Mouse (Mus musculus) layer of hippocampus, adult 18-20 months (tissue): Measurements from ENCODE around the gene Ngdn. TPM values are rescaled to one million over a fixed set of nuclear protein-coding genes. Genes with fewer than 3 reads are reported as not detected.
"Not testable (repeated sequence)": the region's sequence is repeated elsewhere in the genome, so short reads cannot be mapped to it uniquely, and the experiment has no call there.

Experiments
- DNase-seq, 2 experiments: peaks; one replicate each; pipeline ENCODE4 v3.0.0; 2022; ENCODE audit warnings: low spot score in 2 of 2
- total RNA-seq, 2 experiments: library from RNA; stranded (reverse); gene quantifications; 2 replicates each; pipeline ENCODE4 v1.2.3; 2021

Ngdn gene
- total RNA-seq, 2 experiments from 2014 or later: 30.2 to 32.7 TPM

- DNase-seq: no peak
Measured at GRCm38 (mm10) chr14:55028333-55028835, 13.1 kb downstream of the Ngdn start.

GRCm38 (mm10) chr14:55029034-55029698 is 13.9 kb downstream of the Ngdn start:
- no peak for DNase-seq

- peak in 1 of 2 experiments; percentile 68 for DNase-seq
Measured at GRCm38 (mm10) chr14:55032695-55033225, 17.5 kb downstream of the Ngdn start.

GRCm38 (mm10) chr14:55043694-55044093 is 28.4 kb downstream of the Ngdn start:
- DNase-seq: not testable (repeated sequence)

GRCm38 (mm10) chr14:55047971-55048531 is 32.8 kb downstream of the Ngdn start:
- no peak for DNase-seq

- DNase-seq: peak; percentile 82 to 94
Measured at GRCm38 (mm10) chr14:55052496-55052895, 37.2 kb downstream of the Ngdn start.

GRCm38 (mm10) chr14:55053050-55053449 is 37.8 kb downstream of the Ngdn start:
- DNase-seq: no peak

GRCm38 (mm10) chr14:55053708-55054190 is 38.5 kb downstream of the Ngdn start:
- peak; percentile 84 to 89 for DNase-seq

GRCm38 (mm10) chr14:55054191-55054749 is 39.0 kb downstream of the Ngdn start:
- DNase-seq: no peak

- DNase-seq: peak; percentile 85 to 96
Measured at GRCm38 (mm10) chr14:55055167-55055834, 40.0 kb downstream of the Ngdn start.

GRCm38 (mm10) chr14:55059009-55059408 is 43.8 kb downstream of the Ngdn start:
- DNase-seq: no peak

- DNase-seq: no peak
Measured at GRCm38 (mm10) chr14:55059931-55060330, 44.7 kb downstream of the Ngdn start.

- peak in 1 of 2 experiments; percentile 3 for DNase-seq
Measured at GRCm38 (mm10) chr14:55061845-55062244, 46.6 kb downstream of the Ngdn start.

GRCm38 (mm10) chr14:55062626-55063025 is 47.4 kb downstream of the Ngdn start:
- peak; percentile 51 to 74 for DNase-seq

GRCm38 (mm10) chr14:55063117-55063516 is 47.9 kb downstream of the Ngdn start:
- peak; percentile 8 to 17 for DNase-seq

GRCm38 (mm10) chr14:55063581-55064381 is 48.5 kb downstream of the Ngdn start:
- DNase-seq: no peak

- DNase-seq: no peak
Measured at GRCm38 (mm10) chr14:55064481-55065370, 49.5 kb downstream of the Ngdn start.

- DNase-seq: no peak
Measured at GRCm38 (mm10) chr14:55065391-55065790, 50.1 kb downstream of the Ngdn start.

- DNase-seq: no peak
Measured at GRCm38 (mm10) chr14:55066042-55066441, 50.8 kb downstream of the Ngdn start.

- no peak for DNase-seq
Measured at GRCm38 (mm10) chr14:55071756-55072155, 56.5 kb downstream of the Ngdn start.
